ENCODE assay signal across 17 mouse cellular contexts in genomic region chr14:26907401-26907800, GRCm38 (mm10). TPM values are rescaled to one million over a fixed set of nuclear protein-coding genes. Genes with fewer than 3 reads are reported as not detected.
"Had no signal": no experiment of that assay in that cellular context is flagged by ENCODE, and none has a peak within 500 bp of the region (broad histone marks: within the 10 kb centered on the region; RNA-seq: fewer than 3 reads in every experiment).

No protein-coding gene starts in this region.

- DNase-seq: retina, postnatal 1 day; right cerebral cortex, adult 18-20 months; right cerebral cortex, postnatal 14 days; right cerebral cortex, postnatal 25 days; right cerebral cortex, postnatal 4 days; spleen, adult 18-20 months; thymus, adult 18-20 months; thymus, adult 2 months; thymus, postnatal 14 days; thymus, postnatal 25 days; thymus, postnatal 36 days; thymus, postnatal 4 days had no signal

- H3K27ac ChIP-seq: neural tube, embryonic 13.5 days; neural tube, embryonic 15.5 days; stomach, embryonic 15.5 days; stomach, postnatal 0 days had no signal

- H3K4me3 ChIP-seq: neural tube, embryonic 13.5 days; neural tube, embryonic 15.5 days; stomach, embryonic 15.5 days had no signal

RNA-seq across cellular contexts. Expression of gene Asb14, which starts 13.0 kb away (rescaled TPM):
- total RNA-seq: neutrophil, adult 5-6 weeks had no signal
